Mouse (Mus musculus) myocyte (in vitro differentiated cells): ENCODE data around the gene Eefsec.

ENCODE experiments used
- CEBPB ChIP-seq: IDR thresholded peaks from 2 replicates; pipeline ENCODE4 v1.6.1; 2011; ENCODE audit warnings: mild to moderate bottlenecking, moderate library complexity; ENCODE audit not compliant: poor library complexity, insufficient read depth, severe bottlenecking
- E2F4 ChIP-seq: IDR thresholded peaks from one replicate; pipeline ENCODE4 v1.6.1; 2011; ENCODE audit warnings: mild to moderate bottlenecking, control low read depth, moderate library complexity; ENCODE audit not compliant: insufficient read depth
- MAX ChIP-seq: IDR thresholded peaks from one replicate; pipeline ENCODE4 v1.6.1; 2011; ENCODE audit warnings: low read depth, mild to moderate bottlenecking, control low read depth
- MYOD1 ChIP-seq, 3 experiments: IDR thresholded peaks; one replicate each; pipeline ENCODE4 v1.6.1; 2011; ENCODE audit warnings: control low read depth in 2 of 3, low read depth in 2 of 3, mild to moderate bottlenecking in 2 of 3, moderate library complexity in 1 of 3; ENCODE audit not compliant: insufficient read length in 2 of 3, control insufficient read depth in 1 of 3
- MYOG ChIP-seq, 3 experiments: IDR thresholded peaks; one replicate each; pipeline ENCODE4 v1.6.1; 2011; ENCODE audit warnings: control low read depth in 2 of 3, low read depth in 2 of 3, mild to moderate bottlenecking in 2 of 3; ENCODE audit not compliant: insufficient read length in 2 of 3, control insufficient read depth in 1 of 3, insufficient read depth in 1 of 3
- POLR2A ChIP-seq: IDR thresholded peaks from one replicate; pipeline ENCODE4 v1.6.1; 2011; ENCODE audit warnings: low read depth, mild to moderate bottlenecking, control low read depth, moderate library complexity; ENCODE audit not compliant: insufficient read length
- POLR2AphosphoS2 ChIP-seq: IDR thresholded peaks from one replicate; pipeline ENCODE4 v1.6.1; 2011; ENCODE audit warnings: low read depth, control low read depth; ENCODE audit not compliant: insufficient read length
- REST ChIP-seq: IDR thresholded peaks from one replicate; pipeline ENCODE4 v1.6.1; 2011; ENCODE audit warnings: mild to moderate bottlenecking, control low read depth, moderate library complexity; ENCODE audit not compliant: insufficient read depth, insufficient read length
- SRF ChIP-seq: IDR thresholded peaks from one replicate; pipeline ENCODE4 v1.6.1; 2011; ENCODE audit warnings: low read depth; ENCODE audit not compliant: control insufficient read depth, insufficient read length
- TCF12 ChIP-seq: IDR thresholded peaks from one replicate; pipeline ENCODE4 v1.6.1; 2011; ENCODE audit warnings: mild to moderate bottlenecking, control low read depth; ENCODE audit not compliant: poor library complexity, insufficient read depth, severe bottlenecking
- TCF3 ChIP-seq: IDR thresholded peaks from one replicate; pipeline ENCODE4 v1.6.1; 2011; ENCODE audit warnings: low read depth, control low read depth; ENCODE audit not compliant: insufficient read length
- USF1 ChIP-seq: IDR thresholded peaks from one replicate; pipeline ENCODE4 v1.6.1; 2011; ENCODE audit warnings: low read depth, mild to moderate bottlenecking, control low read depth, moderate library complexity

DNA sequence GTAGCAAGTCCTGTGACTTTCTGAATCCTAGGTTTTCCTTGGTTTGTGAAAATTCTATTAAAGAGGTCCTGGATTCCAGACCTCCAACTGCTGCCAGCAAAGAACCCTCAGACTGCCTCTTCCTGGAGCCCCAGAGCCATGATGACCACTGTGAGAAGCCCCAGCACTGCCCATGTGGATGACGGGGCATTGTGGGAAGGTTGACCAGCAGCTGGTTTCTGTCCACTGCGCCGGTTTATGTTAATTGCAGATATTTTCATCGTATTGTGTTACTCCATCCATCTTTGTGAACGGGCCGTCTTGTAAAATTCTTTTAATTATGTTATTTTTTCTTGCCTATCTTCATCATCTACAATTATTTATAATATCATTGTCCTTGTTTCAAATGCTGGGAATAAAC lies 171.7 kb downstream of the Eefsec start:
- TF ChIP-seq MYOD1 (IDR thresholded peaks at IDR 0.05; ENCODE audit: control insufficient read depth in 1 of 3, insufficient read length in 2 of 3, low read depth in 2 of 3) (no peak), POLR2A (no peak), MAX (no peak), SRF (no peak), REST (no peak), TCF12 (no peak), CEBPB (no peak), E2F4 (no peak), POLR2AphosphoS2 (no peak), USF1 (no peak), TCF3 (no peak), MYOG (IDR thresholded peaks at IDR 0.05; ENCODE audit: control insufficient read depth in 1 of 3, insufficient read depth in 1 of 3, insufficient read length in 2 of 3, low read depth in 2 of 3) (no peak)
